Mouse (Mus musculus) spleen, adult 12 weeks (tissue): ENCODE results near the gene Nkg7.
A peak's percentile ranks its signal among the peaks of the same experiment; 100 is the strongest.
"Not testable (repeated sequence)": the region's sequence is repeated elsewhere in the genome, so short reads cannot be mapped to it uniquely, and the experiment has no call there.

Experiments used
- DNase-seq: peaks from one replicate; pipeline ENCODE4 v3.0.0; 2022; ENCODE audit warnings: low spot score

The Nkg7 gene

DNA sequence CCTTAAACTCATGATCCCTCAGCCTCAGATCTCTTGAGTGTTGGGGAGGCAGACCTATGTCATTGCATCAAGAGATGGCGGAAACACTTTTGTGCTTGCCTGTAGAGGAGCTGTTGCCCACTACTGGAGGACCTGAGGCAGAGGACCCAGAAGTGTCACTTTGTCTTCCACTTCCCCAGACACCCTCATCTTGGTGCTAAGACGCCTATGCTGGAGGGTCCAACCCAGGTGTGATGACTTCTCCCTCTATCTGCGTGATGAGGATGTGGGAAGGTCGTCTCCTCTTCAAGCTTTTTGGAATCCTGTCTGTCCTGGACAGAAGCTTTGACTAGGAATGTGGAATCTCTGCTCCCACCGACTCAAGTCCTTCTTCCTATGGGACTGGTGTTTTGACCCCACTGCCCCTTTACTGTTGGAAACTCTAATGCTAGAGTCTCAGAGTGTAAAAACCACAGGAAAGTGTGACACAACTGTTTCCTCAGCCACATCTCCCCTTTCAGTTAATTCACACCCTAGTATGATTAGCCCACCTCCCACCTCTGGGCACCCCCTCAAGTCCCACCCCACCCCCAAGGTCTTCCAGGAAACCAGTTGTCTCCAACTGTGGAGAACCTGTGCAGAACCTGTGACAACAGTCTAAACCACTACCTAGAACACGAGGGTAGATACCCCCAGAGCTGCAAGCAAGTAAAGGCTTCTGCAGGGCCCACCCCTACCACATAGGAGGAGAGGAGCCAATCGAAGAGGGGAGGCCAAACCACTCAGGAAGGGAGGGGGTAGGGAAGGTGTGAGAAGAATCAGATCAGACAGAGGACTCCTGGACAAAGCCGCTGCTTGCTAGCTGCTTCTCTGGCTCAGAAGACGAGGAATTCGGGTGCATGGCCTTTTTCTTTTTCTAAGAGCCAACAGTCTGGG lies at the start of gene Nkg7:
TSS of gene Nkg7 (plus strand) at position 733 of the 915 bp plus-strand sequence.
- DNase-seq: no peak

DNA sequence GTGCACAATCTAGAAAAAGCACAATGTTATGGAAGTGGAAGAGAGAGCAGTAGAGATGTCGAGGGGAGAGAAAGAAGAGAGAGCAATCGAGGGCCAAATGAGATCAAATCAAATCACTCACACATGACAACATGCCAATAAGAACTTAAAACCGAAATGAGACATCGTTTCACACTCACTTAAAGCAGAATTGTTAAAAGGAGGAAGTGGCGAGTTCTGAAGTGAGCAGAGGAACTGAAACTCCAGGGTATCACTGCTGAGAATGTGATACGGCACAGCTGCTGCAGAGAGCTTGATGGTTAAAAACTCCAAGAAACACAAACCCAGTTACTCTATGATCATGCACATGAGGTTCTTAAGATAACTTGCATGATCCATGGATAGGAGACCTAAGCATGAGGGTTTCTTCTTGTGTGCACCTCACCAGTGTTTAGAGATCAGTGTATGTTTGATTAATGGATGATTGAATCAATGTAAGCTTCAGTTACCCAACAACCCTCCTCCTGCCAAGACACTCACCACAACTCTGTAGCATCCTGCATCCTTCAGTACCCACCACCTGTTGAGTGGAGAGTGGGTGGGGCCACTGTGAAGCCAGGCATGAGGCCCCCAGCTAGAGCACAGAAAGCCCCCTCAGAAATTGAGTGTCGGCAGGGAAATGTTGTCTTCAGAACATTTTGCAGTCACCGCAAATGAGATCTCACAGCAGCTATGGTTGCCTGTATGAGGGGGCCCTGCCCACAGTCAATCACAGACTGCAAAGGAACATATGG lies 44.3 kb upstream of the Nkg7 start:
- peak; percentile 9 for DNase-seq

DNA sequence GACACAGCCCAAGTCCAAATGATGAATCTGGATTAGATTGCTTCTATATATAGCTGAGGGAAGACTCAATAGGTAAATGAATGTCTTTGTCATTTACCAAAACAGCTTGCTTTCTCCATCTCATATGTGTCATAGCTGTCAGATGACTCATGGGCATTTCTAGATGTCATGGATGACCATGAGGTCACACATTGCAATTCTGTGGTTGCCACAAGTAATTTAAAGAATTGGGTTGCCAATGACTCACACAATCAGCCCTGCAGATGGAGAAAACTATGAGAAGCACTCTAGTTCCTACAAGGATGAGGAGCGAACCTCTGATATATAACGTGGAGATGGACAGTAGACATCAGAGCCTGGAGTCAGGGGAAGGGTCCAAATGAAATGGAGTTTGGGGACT lies 37.4 kb upstream of the Nkg7 start:
- DNase-seq: no peak

DNA sequence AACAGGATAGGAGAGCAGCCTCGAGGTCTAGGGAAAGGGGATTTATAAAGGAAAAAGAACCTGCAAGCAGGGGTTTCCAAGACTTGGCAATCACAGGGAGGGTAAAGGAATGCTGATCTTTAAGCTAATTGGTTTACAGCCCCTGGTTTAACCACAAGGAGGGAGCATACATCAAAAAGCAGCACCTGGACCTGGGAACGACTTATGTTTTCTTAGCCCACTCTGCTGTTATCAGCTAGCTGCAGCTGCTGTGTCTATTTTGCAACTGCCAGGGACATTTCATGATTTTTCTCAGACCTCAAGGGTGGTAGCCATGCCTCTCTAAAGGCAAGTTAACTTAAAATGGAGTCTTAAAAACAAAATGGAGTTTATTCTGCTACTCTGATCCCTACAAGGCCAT lies 34.2 kb upstream of the Nkg7 start:
- no peak for DNase-seq

DNA sequence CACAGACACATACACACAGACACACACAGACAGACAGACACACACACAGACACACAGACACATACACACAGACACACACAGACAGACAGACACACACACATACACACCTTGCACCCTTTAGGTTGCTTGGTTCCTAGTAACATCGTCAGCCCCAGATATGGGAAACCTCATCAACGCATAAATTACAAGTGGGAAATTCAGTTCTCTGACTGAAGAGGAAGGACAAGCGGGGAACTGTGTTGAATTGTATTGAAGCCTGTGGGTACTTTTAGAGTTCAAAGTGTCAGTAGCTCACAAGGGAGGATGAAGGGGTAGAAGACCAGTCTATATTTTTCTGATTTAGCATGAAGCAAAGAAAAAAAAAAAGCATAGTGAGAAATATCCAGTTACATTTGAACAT lies 29.3 kb upstream of the Nkg7 start:
- DNase-seq: no peak

DNA sequence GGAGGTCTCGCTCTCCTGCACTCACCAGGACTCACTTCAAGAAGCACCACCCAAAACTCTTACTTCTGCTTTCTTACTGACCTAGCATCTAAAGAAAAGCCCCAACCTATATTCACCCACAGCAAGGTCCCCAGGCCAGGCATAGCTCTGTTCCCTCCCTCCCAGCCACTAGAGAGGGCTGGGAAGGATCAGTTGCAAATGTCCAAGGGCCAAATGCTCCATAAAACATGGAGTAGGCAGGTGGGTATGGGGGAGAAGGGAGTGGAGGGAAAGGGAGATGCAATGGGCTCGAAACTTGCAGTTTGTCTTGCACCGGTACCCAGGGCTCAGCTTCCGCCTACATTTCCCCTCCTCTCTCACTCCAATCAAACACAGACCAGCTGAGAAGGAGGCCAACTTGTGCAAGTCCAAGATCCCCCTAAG lies 28.7 kb upstream of the Nkg7 start, which contains the start of gene Siglecg:
TSS of gene Siglecg (plus strand) at position 74 of the 423 bp plus-strand sequence.
- DNase-seq: no peak

DNA sequence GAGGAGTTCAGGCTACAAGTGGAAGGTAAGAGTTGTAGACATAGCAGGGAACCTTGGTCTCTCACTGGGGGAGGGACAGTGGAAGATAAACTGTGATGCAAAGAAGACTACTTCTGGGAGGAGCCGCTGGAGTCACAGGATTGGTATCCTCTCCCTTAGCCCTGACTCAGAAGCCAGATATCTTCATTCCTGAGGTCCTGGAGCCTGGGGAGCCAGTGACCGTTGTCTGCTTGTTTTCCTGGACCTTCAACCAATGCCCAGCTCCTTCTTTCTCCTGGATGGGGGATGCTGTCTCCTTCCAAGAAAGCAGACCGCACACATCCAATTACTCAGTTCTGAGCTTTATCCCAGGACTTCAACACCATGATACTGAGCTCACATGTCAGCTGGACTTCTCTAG lies 27.8 kb upstream of the Nkg7 start:
- no peak for DNase-seq

DNA sequence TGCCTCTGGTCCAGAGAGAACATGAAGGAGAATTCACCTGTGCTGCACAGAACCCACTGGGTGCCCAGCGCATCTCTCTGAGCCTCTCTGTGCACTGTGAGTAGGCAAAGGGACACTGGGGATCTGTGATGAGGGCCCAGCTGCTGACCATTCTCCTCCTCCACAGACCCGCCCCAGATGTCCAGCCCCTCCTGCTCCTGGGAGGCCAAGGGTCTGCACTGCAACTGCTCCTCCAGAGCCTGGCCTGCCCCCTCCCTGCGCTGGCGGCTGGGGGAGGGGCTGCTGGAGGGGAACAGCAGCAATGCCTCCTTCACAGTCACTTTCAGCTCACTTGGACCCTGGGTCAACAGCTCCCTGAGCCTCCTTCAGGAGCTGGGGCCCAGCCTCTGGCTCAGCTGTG lies 25.1 kb upstream of the Nkg7 start:
- DNase-seq: not testable (repeated sequence)

DNA sequence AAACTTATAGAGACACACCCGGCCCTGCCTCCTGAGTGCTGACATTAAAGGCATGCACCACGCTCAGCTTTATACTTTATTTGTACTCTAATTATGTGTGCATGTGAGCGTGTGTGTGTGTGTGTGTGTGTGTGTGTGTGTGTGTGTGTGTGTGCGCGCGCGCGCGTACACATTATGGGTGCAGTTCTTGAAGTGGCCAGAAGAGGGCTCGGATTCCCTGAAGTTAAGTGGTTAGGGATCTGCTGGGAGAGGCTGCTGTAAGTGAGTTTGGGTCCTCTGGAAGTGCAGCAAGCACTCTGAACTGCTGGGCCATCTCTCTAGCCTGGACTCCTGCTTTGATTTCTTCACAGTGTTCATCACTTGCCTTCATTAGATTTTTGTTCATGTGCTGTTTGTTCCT lies 19.6 kb upstream of the Nkg7 start:
- DNase-seq: no peak

DNA sequence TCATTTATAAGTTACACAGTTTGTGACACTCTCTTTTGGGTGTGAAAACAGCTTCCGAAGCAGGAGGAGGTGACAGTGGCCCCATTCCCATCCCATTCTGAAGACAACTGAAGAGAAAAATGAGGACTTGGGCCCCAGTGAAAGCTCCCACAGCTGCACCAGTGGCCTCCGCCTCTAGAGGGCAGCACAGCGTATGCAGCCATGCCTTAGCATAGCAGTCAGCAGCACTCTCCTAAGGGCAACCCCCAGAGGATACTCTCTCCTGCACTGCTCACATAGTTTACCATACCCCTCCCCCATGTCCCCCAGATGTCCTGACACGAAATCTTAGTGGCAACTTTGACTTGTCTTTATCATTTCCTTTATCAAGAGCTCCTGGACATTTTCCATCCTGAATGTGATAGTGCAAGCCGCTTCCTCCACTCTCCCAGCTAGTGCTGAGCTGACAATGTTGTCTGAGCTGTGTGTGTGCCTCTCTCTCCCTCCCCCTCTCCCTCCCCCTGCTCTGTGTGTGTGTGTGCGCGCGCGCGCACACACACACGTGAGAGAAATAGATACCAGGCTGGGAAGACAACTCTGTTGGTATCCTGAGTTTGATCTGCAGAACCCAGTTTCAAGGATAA lies 13.8 kb upstream of the Nkg7 start:
- peak; percentile 61 for DNase-seq

DNA sequence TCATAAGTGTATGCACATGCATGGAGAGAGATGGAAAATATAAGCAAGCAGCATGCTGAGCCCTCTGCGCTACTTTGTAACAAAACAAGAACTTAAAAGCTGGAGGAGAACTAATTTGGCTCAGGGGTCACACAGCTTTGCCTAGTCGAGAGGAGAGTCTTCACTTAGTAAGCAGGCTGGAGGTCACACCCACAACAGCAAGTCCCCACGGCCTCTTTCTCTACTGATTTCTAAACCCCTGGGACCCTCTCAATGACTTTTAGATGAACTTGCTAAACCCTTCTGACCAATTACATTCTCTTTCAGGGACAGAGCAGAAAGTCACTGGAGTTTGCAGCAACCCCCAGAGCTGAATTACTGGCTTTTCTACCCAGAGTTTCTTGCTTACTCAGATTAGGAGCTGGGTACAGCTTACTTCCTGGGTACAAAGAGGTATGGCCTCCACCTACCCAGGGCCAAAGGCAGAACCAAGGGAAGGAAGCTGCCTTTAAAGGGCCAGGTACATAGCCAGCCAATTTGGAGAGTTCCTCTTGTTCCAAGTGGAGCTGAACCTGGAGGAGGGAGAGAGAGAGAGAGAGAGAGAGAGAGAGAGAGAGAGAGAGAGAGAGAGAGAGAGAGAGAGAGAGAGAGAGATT lies 12.8 kb upstream of the Nkg7 start:
- no peak for DNase-seq

DNA sequence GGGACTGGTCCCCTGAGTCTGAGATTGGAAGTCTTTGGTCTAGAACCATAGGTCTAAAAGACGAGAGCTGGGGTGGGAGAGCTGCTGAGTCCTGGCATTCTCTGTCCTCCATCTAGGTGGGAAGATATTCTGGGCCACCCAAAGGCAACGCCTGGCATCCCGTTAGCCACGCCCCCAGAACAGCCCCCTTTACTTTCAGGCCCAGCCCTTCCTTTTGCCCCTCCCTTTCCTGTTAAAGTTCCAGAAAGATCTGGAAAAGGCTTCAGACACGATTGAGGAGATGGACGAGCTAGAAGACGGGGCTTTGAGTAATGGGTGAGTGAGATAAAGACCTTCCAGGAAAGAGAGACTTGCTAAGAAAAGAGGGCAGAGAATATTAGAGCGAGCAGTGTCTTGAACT lies 9.5 kb upstream of the Nkg7 start, which contains the start of gene Lim2:
TSS of gene Lim2 (plus strand) at position 265 of the 400 bp plus-strand sequence.
- DNase-seq: no peak

DNA sequence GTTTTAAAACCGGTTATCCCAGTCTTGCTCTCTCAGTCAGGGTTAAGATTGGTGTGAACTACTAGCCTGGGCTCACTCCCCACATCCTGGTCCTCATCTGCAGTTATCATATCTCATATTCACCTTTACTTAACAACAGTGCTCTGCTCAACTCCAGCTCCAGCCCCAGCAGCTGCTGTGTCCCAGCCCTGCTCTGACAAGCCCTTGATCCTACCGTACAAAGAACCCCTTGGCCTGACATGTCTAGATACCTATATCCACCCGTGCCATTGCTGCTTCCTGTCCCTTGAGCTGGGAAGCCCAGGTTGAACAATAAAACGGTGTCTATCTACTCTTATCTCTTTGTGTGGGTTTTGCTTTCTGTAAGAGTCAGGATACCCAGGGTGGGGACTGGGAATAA lies 7.4 kb upstream of the Nkg7 start:
- DNase-seq: no peak

DNA sequence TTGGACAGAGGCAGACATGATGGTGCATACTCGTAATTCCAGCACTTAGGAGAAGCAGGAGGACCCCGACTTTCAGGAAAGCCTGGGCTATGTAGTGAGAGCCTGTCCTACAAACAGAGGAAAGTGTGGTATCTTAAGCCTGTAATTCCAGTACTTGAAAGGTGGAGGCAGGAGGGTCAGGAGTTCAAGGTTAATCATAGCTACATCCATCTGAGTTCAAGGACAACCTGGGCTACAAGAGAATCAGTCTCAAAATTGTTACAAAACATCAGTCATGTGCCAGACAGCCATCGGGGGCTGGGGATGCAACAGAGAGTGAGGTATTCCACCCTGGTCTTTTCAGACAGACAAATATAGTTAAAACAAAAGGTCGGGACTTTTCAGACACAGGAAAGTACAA lies 4.0 kb upstream of the Nkg7 start:
- no peak for DNase-seq

DNA sequence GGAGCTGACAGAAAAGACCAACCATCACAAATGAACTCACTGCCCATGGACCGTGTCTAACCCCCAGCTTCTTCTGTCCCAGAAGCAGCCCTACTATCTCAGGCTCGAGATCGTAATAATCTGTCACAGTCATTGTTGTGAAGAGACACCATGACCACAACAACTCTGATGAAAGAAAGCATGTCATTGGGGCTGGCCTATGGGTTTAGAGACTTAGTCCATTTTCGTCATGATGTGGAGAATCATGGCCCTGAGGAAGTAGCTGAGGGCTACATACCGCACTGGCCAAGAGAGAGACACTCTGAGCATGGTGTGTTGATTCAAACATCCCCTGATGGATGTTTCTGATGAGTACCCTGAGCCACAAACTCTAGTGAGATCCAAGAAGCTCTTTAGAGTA lies 2.2 kb upstream of the Nkg7 start:
- no peak for DNase-seq

DNA sequence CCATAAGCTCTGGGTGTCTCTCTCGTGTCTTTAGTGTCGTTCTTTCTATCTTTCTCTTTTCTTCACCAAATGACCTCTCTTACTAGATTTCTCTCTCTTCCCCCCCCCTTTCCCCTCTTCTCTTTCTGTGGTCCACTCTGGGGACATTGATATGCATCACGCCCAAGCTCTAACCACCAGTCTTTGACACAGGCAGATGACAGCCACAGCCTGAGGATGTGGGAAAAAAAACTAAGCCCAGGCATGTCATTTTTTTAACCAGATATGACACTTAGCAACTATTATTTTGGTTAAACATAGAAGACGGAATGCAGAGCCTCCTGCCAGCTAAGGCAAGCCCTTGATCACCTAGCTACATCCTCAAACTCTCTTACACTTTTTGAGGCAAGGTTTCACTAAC lies 1.7 kb downstream of the Nkg7 start:
- DNase-seq: no peak

DNA sequence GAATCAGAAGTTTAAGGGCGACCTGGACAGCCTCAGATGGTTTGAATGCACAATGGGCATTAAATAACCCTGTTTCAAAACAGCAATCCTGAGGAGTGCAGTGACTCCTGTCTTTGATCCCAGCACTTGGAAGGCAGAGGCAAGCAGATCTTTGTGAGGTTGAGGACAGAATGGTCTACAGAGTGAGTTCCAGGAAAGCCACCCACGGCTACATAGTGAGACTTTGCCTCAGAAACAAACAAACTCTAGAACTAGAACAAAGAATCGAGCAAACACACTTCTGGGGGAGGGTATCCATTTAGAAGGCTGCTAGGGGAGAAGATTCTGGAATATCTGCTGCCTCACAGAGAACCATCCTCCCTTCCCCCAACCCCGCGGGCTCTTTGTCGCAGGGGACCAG lies 3.6 kb downstream of the Nkg7 start, which contains the start of gene Cldnd2:
TSS of gene Cldnd2 (plus strand) at position 301 of the 400 bp plus-strand sequence.
- DNase-seq: no peak

DNA sequence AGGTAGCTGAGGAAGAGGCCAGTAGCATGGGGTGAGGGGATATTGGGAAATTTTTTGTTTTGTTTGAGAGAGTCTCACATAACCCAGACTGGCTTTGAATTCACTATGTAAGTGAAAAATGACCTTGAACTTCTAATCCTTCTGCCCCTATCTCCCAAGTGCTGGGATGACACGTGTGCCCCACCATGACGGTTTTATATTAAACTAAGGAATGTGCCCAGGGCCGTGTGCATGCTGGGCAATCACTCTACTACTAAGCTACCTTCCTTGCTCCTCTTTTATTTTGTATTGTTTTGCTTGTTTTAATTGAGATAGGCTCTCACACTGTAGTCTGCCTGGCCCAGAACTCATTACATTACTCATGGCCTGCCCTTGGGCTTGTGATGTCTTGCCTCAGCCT lies 4.2 kb downstream of the Nkg7 start:
- DNase-seq: no peak

DNA sequence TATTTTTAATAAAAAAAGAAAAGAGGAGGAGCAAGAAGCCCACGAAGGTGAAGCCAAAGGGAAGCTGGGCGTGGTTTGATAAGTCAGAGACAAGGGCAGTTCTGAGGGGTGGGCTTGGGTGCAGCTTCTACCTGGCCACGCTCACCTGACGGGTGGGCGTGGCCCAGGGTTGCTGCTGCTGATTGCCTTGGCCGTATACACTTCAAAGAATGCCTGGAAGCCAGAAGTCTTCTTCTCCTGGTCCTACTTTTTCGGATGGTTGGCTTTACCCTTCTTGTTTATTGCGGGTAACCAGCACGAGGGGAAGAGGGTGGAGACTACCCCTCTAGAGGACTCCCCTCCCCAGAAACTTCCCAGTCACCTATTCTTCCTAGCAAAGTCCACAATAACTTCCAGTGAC lies 5.8 kb downstream of the Nkg7 start:
- DNase-seq: no peak

DNA sequence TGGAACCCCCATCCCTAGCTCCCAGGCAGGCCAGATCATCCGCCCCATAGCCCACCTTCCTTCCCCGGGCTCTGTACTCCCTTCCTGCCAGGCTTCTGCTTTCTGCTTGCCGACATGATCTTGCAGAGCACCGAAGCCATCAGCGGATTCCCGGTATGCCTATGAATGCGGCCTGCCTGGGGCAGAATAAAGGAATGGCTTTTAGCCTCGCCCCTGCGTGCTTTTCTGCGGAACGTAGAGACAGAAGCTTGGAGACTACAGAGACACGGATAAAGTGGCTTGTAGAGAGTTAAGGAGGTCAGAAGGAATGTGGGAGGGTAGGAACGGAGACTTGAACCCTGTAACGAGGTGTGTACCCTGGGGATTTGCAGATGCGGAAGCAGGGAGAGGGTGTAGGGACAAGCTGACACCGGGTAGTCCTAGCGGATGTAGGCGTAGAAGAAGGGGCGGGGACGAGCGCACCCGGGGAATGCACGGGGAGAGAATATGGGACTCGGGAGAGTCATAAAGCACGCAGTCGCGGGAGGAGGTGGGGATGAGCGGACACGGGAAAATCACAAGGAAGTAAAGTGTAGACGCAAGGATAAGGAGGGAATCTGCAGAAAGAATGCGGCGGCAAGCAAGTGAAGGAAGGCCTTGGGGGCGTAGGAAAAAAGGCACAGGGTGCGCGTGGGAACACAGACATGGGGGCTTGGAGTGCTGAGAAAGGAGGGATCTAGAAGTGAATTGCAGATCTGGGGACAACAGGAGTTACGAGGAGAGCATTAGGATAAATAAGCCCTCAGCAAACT lies 6.4 kb downstream of the Nkg7 start:
- DNase-seq: peak; percentile 60

DNA sequence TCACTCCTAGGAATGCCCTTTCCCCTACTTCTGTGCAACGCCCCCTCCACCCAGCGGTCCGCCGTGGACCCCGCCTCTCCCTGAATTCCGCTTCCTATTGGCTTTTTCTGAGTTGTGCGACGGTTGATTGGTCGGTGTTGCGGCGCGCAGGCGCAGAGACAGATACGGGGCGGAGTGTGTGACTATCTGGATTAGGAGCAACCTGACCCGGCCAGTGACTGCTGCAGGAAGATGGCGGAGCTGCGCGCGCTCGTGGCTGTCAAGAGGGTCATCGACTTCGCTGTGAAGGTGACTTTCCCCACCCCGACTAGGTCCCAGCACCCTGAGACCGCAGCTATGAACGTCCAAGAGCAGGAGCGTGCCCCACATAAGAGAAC lies 7.0 kb downstream of the Nkg7 start, which contains the start of the genes Etfb and Gm45233:
TSS of gene Etfb (plus strand) at position 167 of the 377 bp plus-strand sequence.
TSS of gene Gm45233 (plus strand) at position 212 of the 377 bp plus-strand sequence.
- DNase-seq: peak; percentile 87
